Comparison of ENCODE assay signal across 26 mouse cellular contexts in genomic region chr4:119798891-119799290, GRCm38 (mm10).
A peak's percentile ranks its signal among the peaks of the same experiment; 100 is the strongest.
DNase-seq lines count a peak whose midpoint lies in the region; ATAC-seq and TF ChIP-seq lines count a peak whose summit lies in the region.
"Had no signal": no experiment of that assay in that cellular context is flagged by ENCODE, and none has a peak within 500 bp of the region (broad histone marks: within the 10 kb centered on the region; RNA-seq: fewer than 3 reads in every experiment).

No protein-coding gene starts in this region.

- WGBS in heart, embryonic 10.5 days: 68% methylated on average over 3 of the region's 3 CpGs
- WGBS in lung, postnatal 0 days: 58% methylated on average over 3 of the region's 3 CpGs
- WGBS in stomach, postnatal 0 days: 61% methylated on average over 3 of the region's 3 CpGs

- no peak overlapping the region for H3K9ac ChIP-seq in lung, postnatal 0 days (replicated peaks; ENCODE audit: low read depth)
- no peak overlapping the region for H3K9ac ChIP-seq in stomach, postnatal 0 days (ENCODE audit: low read length)
- H3K9ac ChIP-seq: forebrain, embryonic 13.5 days; hindbrain, embryonic 14.5 days; limb, embryonic 13.5 days; midbrain, embryonic 15.5 days; neural tube, embryonic 15.5 days had no signal

- H3K4me1 ChIP-seq in heart, embryonic 10.5 days: no peaks in the 10 kb centered on the region
- H3K4me1 ChIP-seq in lung, postnatal 0 days (ENCODE audit: insufficient read depth, low read depth, low read length): no peaks in the 10 kb centered on the region
- no peaks in the 10 kb centered on the region for H3K4me1 ChIP-seq in stomach, postnatal 0 days (replicated peaks; ENCODE audit: control insufficient read depth, insufficient read depth)
- H3K4me1 ChIP-seq: forebrain, embryonic 13.5 days; limb, embryonic 13.5 days; midbrain, embryonic 10.5 days; midbrain, embryonic 15.5 days; neural tube, embryonic 15.5 days had no signal

- no peak for TF ChIP-seq CTCF in lung, postnatal 0 days (IDR thresholded peaks at IDR 0.05)
- no peak for TF ChIP-seq CTCF in stomach, postnatal 0 days (IDR thresholded peaks at IDR 0.05; ENCODE audit: low read depth)

- no peaks in the 10 kb centered on the region for H3K9me3 ChIP-seq in heart, embryonic 10.5 days
- no peaks in the 10 kb centered on the region for H3K9me3 ChIP-seq in lung, postnatal 0 days (ENCODE audit: low read length)
- H3K9me3 ChIP-seq in stomach, postnatal 0 days (ENCODE audit: control insufficient read depth, low read length): no peaks in the 10 kb centered on the region
- H3K9me3 ChIP-seq: forebrain, embryonic 13.5 days; limb, embryonic 13.5 days; midbrain, embryonic 10.5 days; midbrain, embryonic 15.5 days; neural tube, embryonic 15.5 days had no signal

- H3K27ac ChIP-seq in heart, embryonic 10.5 days: no peak overlapping the region
- H3K27ac ChIP-seq in lung, postnatal 0 days (ENCODE audit: low read length): no peak overlapping the region
- H3K27ac ChIP-seq in stomach, postnatal 0 days (replicated peaks): no peak overlapping the region
- H3K27ac ChIP-seq: forebrain, embryonic 13.5 days; hindbrain, embryonic 14.5 days; left cerebral cortex, adult 2 months; limb, embryonic 13.5 days; midbrain, embryonic 10.5 days; midbrain, embryonic 15.5 days; neural tube, embryonic 15.5 days had no signal

- peak; percentile 55; the same call in 1 of the 2 replicates for ATAC-seq in lung, postnatal 0 days
- ATAC-seq in stomach, postnatal 0 days (ENCODE audit: low FRiP score, low TSS enrichment): 0 out of 2 replicates have a peak, but pooled peaks have one; percentile 35
- ATAC-seq: CD4-positive, CD25-positive, alpha-beta regulatory T cell, adult 4 months; forebrain, embryonic 13.5 days; intestine, postnatal 0 days; midbrain, embryonic 15.5 days had no signal

- peak; percentile 37 to 65 for DNase-seq in heart, adult 18-20 months
- no peak for DNase-seq in heart, embryonic 10.5 days (ENCODE audit: low spot score)
- peak; percentile 50 for DNase-seq in lung, postnatal 0 days (ENCODE audit: low spot score)
- DNase-seq in lung, postnatal 25 days (ENCODE audit: low spot score): no peak
- DNase-seq in cerebellum, adult 9-11 months: peak; percentile 81
- no peak for DNase-seq in stomach, postnatal 0 days (ENCODE audit: low spot score)
- no peak for DNase-seq in left cerebral cortex, adult 9 months (ENCODE audit: low spot score in 2 of 2)
- DNase-seq in spleen, postnatal 14 days (ENCODE audit: low spot score in 2 of 2): no peak
- DNase-seq: adrenal gland, postnatal 25 days; gastrocnemius, postnatal 10 days; kidney, adult 9 months; kidney, postnatal 14 days; retina, postnatal 1 day; right cerebral cortex, postnatal 25 days; thymus, adult 2 months; thymus, postnatal 4 days had no signal

- TF ChIP-seq EP300 in lung, postnatal 0 days (IDR thresholded peaks at IDR 0.05): peak; percentile 57
- no peak for TF ChIP-seq EP300 in stomach, postnatal 0 days (optimal IDR thresholded peaks at IDR 0.05)

- no peaks in the 10 kb centered on the region for H3K27me3 ChIP-seq in heart, embryonic 10.5 days (ENCODE audit: insufficient read depth, poor library complexity, severe bottlenecking)
- no peaks in the 10 kb centered on the region for H3K27me3 ChIP-seq in lung, postnatal 0 days (replicated peaks; ENCODE audit: insufficient read depth, low read length)
- H3K27me3 ChIP-seq in stomach, postnatal 0 days (ENCODE audit: control insufficient read depth, insufficient read depth, low read length): no peaks in the 10 kb centered on the region
- H3K27me3 ChIP-seq: forebrain, embryonic 13.5 days; limb, embryonic 13.5 days; midbrain, embryonic 15.5 days; neural tube, embryonic 15.5 days had no signal

- no peak overlapping the region for H3K4me2 ChIP-seq in lung, postnatal 0 days (replicated peaks; ENCODE audit: low read depth, low read length)
- H3K4me2 ChIP-seq in stomach, postnatal 0 days (replicated peaks; ENCODE audit: low read depth): no peak overlapping the region
- H3K4me2 ChIP-seq: forebrain, embryonic 13.5 days; hindbrain, embryonic 14.5 days; limb, embryonic 13.5 days; liver, embryonic 11.5 days; midbrain, embryonic 15.5 days; neural tube, embryonic 15.5 days had no signal

- H3K36me3 ChIP-seq in heart, embryonic 10.5 days: no peaks in the 10 kb centered on the region
- H3K36me3 ChIP-seq in lung, postnatal 0 days (ENCODE audit: insufficient read depth, low read length): no peaks in the 10 kb centered on the region
- no peaks in the 10 kb centered on the region for H3K36me3 ChIP-seq in stomach, postnatal 0 days (ENCODE audit: control insufficient read depth, insufficient read depth, low read length)
- H3K36me3 ChIP-seq: limb, embryonic 13.5 days; midbrain, embryonic 10.5 days; midbrain, embryonic 15.5 days; neural tube, embryonic 15.5 days had no signal

- H3K4me3 ChIP-seq in heart, embryonic 10.5 days: no peak overlapping the region
- H3K4me3 ChIP-seq in lung, postnatal 0 days (ENCODE audit: low read depth, low read length): no peak overlapping the region
- H3K4me3 ChIP-seq in stomach, postnatal 0 days (ENCODE audit: low read depth, low read length): no peak overlapping the region
- H3K4me3 ChIP-seq: forebrain, embryonic 13.5 days; left cerebral cortex, adult 2 months; limb, embryonic 13.5 days; midbrain, embryonic 10.5 days; midbrain, embryonic 15.5 days; neural tube, embryonic 15.5 days had no signal

Comparison
In these comparisons a context has a peak if more than half of its experiments do, and no peak if none do; other contexts are left out.
1. DNase-seq: peak in heart, adult 18-20 months (2 of 2), lung, postnatal 0 days (single experiment) and cerebellum, adult 9-11 months (single experiment); none in heart, embryonic 10.5 days (single experiment), lung, postnatal 25 days (single experiment), stomach, postnatal 0 days (single experiment), left cerebral cortex, adult 9 months (0 of 2) and spleen, postnatal 14 days (0 of 2).